Mouse (Mus musculus) ovary, postnatal 36 days (tissue): ENCODE data around the gene Cdip1.
A peak's percentile ranks its signal among the peaks of the same experiment; 100 is the strongest.
"Not testable (repeated sequence)": the region's sequence is repeated elsewhere in the genome, so short reads cannot be mapped to it uniquely, and the experiment has no call there.

ENCODE experiments used
- DNase-seq: peaks from one replicate; pipeline ENCODE4 v3.0.0; 2022; ENCODE audit warnings: low spot score, mixed read lengths

Cdip1 gene

DNA sequence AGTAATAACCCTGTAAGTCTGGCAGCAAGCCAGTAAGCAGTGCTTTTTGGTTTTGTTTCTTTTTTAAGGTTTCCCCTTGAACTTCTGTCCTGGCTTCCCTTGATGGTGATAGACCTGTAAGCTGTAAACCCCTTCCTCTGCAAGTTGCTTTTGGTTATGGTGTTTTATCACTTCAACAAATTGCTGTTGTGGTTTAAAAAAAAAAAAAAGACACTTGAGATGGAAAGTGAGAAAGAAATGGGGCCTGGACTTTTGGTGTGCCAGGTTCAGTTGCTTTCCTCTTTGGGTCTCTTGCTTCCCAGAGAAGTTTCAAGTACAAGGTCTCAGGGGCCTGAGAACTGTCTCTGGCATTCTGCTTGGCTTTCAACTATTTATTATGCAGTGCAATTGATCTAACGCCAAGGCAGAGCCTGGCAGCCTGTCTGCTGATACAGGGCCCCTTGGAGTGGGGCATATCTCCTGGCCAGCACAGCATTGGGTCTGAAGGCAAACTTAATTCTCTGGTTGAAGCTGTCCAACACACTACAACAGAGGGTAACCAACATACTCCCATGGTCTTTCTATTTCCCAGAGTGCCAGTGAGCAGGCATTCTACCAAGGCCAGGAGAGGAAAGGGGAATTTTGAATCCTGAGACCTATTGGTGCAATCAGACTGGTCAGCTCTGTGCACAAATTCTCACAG is 16.7 kb downstream of the Cdip1 start:
- DNase-seq, result peak; percentile 21

GRCm38 (mm10) chr16:4768719-4769118 is 21.4 kb downstream of the Cdip1 start:
- DNase-seq, result no peak

DNA sequence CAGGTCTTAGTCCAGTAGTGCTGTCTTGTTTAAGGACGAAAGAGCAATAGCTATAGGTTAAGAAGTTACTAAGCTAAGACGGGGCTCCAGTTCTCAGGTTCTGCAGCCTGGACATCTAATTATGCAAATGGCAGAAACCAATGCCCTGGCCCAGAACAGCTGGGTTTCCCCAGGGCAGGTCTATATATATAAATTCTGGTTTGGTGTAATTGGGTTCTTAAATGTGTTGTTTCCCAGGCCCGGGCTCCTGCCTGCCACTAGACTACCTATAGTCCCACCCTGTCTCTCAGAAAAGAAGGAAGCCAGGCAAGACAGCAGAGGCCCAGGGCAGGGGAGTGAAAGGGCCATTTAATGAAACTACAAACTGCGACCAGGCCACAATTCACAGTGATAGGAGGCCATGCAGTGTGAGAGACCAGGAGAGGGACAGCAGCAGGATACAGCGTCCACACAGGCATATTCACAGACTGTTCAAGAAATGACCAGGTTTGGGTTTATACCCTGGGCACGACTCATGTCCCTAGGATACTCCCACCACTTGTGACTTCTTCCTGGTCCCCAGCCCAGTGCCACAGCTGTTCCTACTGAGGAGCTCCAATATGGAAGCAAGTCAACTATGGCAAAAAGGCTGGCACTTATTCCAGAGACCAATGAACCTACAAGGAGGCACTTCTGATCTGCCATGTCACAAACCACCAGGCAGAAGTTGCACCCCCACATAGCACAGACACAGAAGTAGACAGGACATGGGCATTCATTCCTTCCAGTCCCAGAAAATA is 22.9 kb downstream of the Cdip1 start:
- no peak for DNase-seq

DNA sequence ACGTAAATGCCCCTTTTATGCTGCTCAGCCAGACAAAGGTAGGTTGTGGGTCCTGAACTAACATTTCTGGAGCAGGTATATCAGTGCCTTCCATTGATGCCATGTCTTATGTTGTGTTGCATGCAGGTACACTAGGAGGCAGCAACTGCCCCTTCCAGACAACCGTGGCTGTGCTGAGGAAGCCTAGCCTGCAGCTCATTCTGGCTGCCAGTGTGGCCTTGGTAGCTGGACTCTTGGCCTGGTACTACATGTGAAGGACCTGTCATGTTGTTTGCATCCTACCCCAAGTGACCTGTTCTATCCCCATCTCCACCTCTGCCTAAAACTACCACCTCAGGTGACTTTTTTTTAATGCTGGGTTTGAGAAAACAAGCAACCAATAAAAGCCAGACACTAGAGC is 24.2 kb downstream of the Cdip1 start:
- DNase-seq, result no peak

GRCm38 (mm10) chr16:4763276-4763675 is 26.8 kb downstream of the Cdip1 start:
- DNase-seq, result no peak

DNA sequence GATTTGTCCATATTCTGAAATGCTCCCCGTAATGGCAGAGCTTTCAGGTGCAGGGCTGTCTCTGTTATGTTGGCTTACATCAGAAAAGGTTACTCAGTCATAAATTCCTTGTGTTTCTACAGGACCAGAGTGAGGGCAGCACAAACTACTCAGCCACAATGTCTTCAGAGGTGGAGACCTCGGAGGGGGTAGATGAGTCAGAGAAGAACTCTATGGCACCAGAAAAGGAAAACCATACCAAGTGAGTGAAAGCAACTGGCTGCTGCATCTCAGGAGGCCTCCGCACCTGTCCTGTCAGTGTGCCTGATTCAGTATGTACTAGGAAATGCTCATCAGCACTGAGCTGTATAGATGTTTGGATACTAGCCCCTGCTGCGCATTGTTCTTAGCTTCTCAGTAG is 27.7 kb downstream of the Cdip1 start:
- no peak for DNase-seq

DNA sequence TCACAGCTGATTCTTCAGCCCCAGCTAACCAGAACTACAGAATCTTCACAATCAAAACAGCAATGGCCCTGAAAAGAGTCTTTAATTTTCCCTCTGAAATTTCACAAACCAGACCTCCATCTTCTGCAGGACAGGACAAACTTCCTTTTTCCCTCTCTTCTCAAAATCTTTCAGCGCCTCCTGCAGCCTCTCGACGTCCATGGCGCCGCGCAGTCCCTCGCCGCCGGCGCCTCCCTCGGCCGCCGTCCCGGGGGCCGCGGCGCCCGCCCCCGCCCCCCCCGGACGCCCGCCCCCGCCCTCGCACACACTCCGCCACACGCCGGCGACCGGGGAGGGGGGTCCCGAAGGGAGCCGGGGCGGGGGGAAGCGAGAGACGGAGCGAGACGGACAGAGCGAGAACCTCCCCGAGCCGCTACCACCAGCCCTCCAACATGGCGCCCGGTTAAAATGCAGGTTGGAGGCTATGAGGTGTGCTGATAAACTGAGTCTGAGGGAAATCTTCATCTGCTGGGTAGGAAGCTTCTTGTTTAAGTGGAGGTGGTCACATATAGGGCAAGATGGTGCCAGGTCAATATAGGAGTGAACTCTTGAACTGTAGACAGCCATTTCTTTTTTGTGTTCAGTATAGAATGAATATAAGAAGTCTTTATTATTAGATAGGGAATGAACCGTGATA is 33.3 kb downstream of the Cdip1 start:
- DNase-seq, result not testable (repeated sequence)

DNA sequence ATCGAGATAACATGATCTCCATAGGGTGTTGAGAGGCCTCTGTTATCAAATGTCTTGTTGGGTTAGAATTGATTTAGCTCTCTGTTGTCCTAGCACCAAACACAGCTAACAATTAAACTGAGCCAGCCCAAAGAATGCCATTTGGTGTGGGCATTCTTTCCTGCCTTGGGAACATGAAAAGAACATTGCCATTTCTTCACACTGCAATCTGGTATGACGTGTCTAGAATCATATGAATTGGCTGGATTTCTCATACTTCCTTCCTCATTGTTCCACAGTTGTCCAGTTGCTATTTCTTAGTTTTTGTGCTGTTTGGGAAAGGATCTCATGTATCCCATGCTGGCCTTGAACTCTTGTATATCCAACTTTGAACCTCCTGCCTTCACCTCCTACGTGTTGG is 36.0 kb downstream of the Cdip1 start:
- DNase-seq, result no peak

DNA sequence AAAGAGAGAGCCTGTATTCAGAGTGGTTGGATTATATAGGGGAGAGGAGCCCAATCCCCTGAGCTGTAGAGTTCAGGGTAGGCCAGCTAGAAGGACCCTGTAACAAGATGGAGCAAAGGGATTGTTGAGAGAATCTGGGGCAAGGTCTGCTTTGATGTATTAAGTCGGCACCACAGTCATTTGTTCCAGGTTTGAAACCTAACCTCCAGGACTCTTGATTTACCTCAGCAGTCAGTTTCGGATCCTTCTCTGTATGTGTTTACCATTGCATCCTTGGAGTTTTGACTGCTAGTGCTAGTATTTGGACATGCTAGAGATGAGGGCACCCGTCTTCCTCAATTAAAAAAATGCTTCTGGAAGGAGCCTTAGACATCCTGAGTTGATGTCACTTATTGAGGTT is 37.9 kb downstream of the Cdip1 start:
- DNase-seq, result no peak

GRCm38 (mm10) chr16:4742186-4742585 is 47.9 kb downstream of the Cdip1 start:
- no peak for DNase-seq

GRCm38 (mm10) chr16:4739994-4740393 is 50.1 kb downstream of the Cdip1 start:
- no peak for DNase-seq

DNA sequence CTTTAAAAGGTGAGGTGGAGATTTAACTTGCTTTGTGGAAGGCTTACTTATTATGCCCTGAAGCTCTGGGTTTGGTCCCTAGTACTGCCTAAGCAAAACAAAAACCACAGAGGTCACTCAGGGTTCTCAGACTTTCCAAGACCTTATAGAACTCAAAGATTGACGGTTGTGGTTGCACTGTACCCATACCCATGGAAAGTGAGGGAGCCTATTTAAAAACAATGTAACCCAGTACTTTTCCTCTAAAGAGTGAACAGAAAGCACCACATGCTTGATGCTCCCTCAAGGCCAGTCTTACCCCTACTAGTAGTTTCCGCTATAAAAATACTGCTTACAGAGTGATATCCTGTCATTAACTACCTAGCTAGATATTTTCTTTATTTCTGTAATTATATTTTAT is 53.8 kb downstream of the Cdip1 start:
- DNase-seq, result no peak

- no peak for DNase-seq
These were observed 59.2 kb downstream of the Cdip1 start for GRCm38 (mm10) chr16:4730776-4731358.

DNA sequence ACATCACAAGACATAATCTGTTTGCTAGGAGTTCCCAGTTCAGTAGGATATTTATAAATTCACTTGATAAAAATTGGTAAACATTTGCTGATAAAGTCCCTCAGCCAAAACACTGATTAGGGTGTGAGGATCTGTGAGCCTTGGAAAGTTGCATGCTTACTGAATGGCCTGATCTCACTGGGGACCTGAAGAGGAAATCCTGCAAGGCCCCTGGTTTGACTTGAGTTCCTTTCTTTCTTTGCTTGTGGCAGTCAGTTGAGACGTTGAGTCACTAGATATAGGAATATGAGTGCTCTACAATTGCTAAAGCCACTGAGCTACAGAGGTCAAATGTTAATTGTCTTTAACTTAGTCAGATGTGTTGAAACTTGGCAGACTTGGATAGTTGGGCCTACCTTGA is 62.1 kb downstream of the Cdip1 start:
- DNase-seq, result no peak

GRCm38 (mm10) chr16:4727526-4727925 is 62.6 kb downstream of the Cdip1 start:
- DNase-seq, result no peak

DNA sequence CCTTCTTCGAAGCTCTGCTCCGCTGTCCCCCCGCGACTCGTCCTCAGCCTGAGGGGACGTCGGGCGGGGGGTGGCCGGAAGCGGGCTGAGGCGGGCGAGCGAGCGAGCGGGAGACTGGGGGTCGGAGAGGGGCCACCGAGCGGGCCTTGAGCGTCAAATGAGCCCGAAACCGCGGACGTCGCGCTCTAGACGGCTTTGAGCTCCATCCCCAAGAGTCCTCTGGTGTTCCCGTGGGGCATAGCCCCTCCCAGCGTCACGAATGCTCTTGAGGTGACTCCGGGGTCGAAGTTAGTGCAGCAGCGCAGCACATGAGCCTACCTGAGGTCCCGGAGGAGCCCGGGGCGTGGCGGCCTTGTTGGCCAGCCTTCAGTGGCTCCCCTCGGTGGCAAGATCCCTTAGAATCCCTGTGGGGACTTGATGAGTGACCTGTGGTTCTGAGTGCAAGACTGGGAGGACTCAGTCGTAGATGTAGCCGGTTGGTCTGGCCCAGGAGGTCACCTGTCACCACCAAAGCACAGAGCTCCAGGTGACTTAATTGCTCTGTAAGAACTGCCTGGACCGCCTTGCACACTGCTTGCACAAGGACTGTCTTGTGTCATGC is 63.5 kb downstream of the Cdip1 start:
- no peak for DNase-seq

GRCm38 (mm10) chr16:4725780-4726527 is 64.1 kb downstream of the Cdip1 start, which contains the start of gene Hmox2:
Gene Hmox2, plus strand, starts transcription at chr16:4726361.
- DNase-seq, result peak; percentile 95

DNA sequence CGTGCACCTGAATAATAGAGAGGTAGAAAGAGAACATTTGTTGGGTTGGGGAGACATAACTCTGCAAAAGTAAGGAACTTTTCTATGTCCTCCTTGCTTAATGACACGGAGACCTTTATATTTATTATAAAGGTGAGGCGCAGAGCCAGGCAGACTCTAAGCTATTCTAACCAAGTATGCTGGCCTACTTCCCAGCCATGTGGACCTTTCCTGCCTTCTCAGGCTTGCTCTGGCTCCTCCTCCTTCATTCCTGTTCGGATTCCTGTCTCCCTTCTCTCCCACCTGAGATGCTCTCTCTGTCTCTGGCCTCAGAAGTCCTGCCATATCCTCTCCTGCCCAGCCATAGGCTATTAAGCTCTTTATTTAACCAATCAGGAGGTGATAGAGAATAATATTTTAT is 64.8 kb downstream of the Cdip1 start:
- no peak for DNase-seq

- DNase-seq, result no peak
These were observed 67.2 kb downstream of the Cdip1 start for GRCm38 (mm10) chr16:4722915-4723209.

- DNase-seq, result no peak
These were observed 67.8 kb downstream of the Cdip1 start for GRCm38 (mm10) chr16:4722128-4722914.
